Mouse (Mus musculus): ENCODE data around the gene Trpm1.

DNA sequence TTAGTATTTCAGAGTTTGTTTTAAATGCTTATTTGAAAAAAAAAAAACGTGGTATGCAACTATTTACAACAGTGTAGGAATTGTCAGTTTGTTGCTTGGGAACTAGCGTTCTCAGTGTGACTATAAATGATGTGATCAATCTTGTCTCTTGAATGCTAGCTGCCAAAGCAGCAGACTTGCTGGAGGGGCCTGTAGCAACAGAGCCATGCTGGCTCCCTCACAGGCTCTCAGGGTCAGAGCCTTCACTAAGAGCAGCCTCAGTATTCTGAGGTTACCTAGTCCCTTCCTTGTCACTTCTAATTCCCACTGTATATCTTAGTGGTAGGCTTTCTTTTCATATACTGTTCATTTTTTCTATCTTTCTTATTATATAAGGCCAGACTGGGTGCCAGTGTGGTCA, 157.1 kb downstream of the Trpm1 start:
- TF ChIP-seq CTCF (IDR thresholded peaks at IDR 0.05) (no peak), EP300 (IDR thresholded peaks at IDR 0.05) (no peak)

Data from lung, postnatal 0 days (tissue).